8 mouse cellular contexts compared by ENCODE assay signal in the genomic region with DNA sequence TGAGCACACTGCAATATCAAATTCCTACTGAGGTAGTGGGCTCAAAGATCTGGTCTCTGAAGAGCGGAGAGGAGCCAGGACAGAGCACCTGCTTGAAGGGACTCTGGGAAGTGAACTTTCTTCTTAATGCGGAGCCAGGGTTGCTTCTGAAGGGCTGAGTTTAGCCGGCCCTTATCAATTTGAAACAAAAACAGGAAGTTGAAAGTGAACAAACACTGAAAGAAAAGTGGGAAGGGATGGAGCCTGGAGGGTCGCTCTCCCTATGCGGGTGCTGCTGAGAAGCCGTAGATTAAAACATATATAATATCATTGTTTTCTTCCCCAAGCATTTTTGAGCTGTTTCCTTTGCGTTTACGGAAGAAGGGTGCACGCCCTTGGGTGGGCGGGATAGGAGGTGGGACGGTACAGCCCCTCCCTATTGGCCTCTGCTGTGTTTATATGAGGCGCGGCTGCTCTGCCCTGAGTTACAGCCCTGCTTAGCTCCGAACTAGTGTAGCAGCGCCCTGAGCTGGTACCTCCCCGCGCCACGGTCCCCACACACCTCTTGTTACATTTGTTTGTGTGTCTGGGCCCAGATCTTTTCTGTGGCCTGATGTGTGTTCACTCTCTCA. TPM values are rescaled to one million over a fixed set of nuclear protein-coding genes. Genes with fewer than 3 reads are reported as not detected.
DNase-seq lines count a peak whose midpoint lies in the region; ATAC-seq lines count a peak whose summit lies in the region.

A gene (plus strand): TSS at position 414 of the 611 bp plus-strand sequence.

- H3K36me3 ChIP-seq in embryonic facial prominence, embryonic 11.5 days (replicated peaks; ENCODE audit: control insufficient read depth, insufficient read depth, low read depth, low read length): no peaks in the 10 kb centered on the region
- H3K36me3 ChIP-seq in heart, embryonic 10.5 days: no peaks in the 10 kb centered on the region

- H3K4me1 ChIP-seq in embryonic facial prominence, embryonic 11.5 days (ENCODE audit: control insufficient read depth, insufficient read depth, low read length): no peaks in the 10 kb centered on the region
- H3K4me1 ChIP-seq in heart, embryonic 10.5 days: peaks cover 11% of the 10 kb centered on the region; the same call in 1 of the 2 replicates

- H3K4me2 ChIP-seq in embryonic facial prominence, embryonic 11.5 days (ENCODE audit: low read depth, low read length): peak within 1 kb of the TSS; percentile 28

- no peaks in the 10 kb centered on the region for H3K27me3 ChIP-seq in embryonic facial prominence, embryonic 11.5 days (ENCODE audit: control insufficient read depth, insufficient read depth, low read length)
- no peaks in the 10 kb centered on the region for H3K27me3 ChIP-seq in heart, embryonic 10.5 days (ENCODE audit: insufficient read depth, poor library complexity, severe bottlenecking)

- H3K9me3 ChIP-seq in embryonic facial prominence, embryonic 11.5 days (replicated peaks; ENCODE audit: control insufficient read depth, low read length): no peaks in the 10 kb centered on the region
- no peaks in the 10 kb centered on the region for H3K9me3 ChIP-seq in heart, embryonic 10.5 days

- intact Hi-C loops in left cerebral cortex, postnatal 36 days (cut with DNase I): no loop called here

- DNase-seq in T-cell, adult 2 months (ENCODE audit: low spot score): peak; percentile 77
- peak; percentile 44 for DNase-seq in embryonic facial prominence, embryonic 11.5 days (ENCODE audit: low spot score)
- DNase-seq in heart, embryonic 10.5 days (ENCODE audit: low spot score): peak; percentile 87
- DNase-seq in kidney, adult 9 months: peak; percentile 85
- peak; percentile 87 for DNase-seq in lung, postnatal 10 days
- DNase-seq in ovary, postnatal 10 days (ENCODE audit: low spot score): peak; percentile 27
- DNase-seq in urinary bladder, postnatal 10 days (ENCODE audit: low spot score): peak; percentile 26
- no peak for DNase-seq in left cerebral cortex, postnatal 36 days (ENCODE audit: low spot score in 2 of 2)

- 4% methylated on average over 18 of the region's 18 CpGs for WGBS in embryonic facial prominence, embryonic 11.5 days
- WGBS in heart, embryonic 10.5 days: 2% methylated on average over 18 of the region's 18 CpGs

- peak within 1 kb of the TSS; percentile 37 for H3K9ac ChIP-seq in embryonic facial prominence, embryonic 11.5 days (replicated peaks; ENCODE audit: low read length)

- H3K4me3 ChIP-seq in embryonic facial prominence, embryonic 11.5 days (ENCODE audit: low read depth, low read length): peak within 1 kb of the TSS; percentile 30
- peak within 1 kb of the TSS; percentile 66 for H3K4me3 ChIP-seq in heart, embryonic 10.5 days

- 0 out of 2 replicates have a peak, but pooled peaks have one; percentile 70 for ATAC-seq in embryonic facial prominence, embryonic 11.5 days (replicated peaks; ENCODE audit: insufficient number of reproducible peaks, low FRiP score, low TSS enrichment, low read depth)

- no peak within 1 kb of the TSS for H3K27ac ChIP-seq in embryonic facial prominence, embryonic 11.5 days (replicated peaks; ENCODE audit: low read depth, low read length)
- H3K27ac ChIP-seq in heart, embryonic 10.5 days: peak within 1 kb of the TSS; percentile 60

RNA-seq across cellular contexts. Expression of the gene that starts here (rescaled TPM):
- polyA plus RNA-seq in embryonic facial prominence, embryonic 11.5 days (2014; fragmentation: Nextera tagmentation; extraction: Ambion mirVana): 0.64 and 1.7 TPM in 2 replicates
- 1.9 and 3.2 TPM in 2 replicates for polyA plus RNA-seq in heart, embryonic 10.5 days (2016; fragmentation: Nextera tagmentation; extraction: Ambion mirVana)
- 1 to 10 TPM; 3.2 to 3.6 TPM for total RNA-seq in left cerebral cortex, postnatal 36 days (2021)

Comparison
In these comparisons a context has a peak if more than half of its experiments do, and no peak if none do; other contexts are left out.
1. DNase-seq: peak in T-cell, adult 2 months (single experiment), embryonic facial prominence, embryonic 11.5 days (single experiment), heart, embryonic 10.5 days (single experiment), kidney, adult 9 months (single experiment), lung, postnatal 10 days (single experiment), ovary, postnatal 10 days (single experiment) and urinary bladder, postnatal 10 days (single experiment); none in left cerebral cortex, postnatal 36 days (0 of 2).